Mouse (Mus musculus) limb, embryonic 15.5 days (tissue): ENCODE results near the gene Tor3a. TPM values are rescaled to one million over a fixed set of nuclear protein-coding genes. Genes with fewer than 3 reads are reported as not detected.

ENCODE experiments used
- ATAC-seq: fragments of 200-750 bp; cut with Nextera tagmentation; 2 replicates; pipeline ENCODE4 v1.8.0; 2017; ENCODE audit warnings: low read depth, moderate TSS enrichment; ENCODE audit not compliant: insufficient number of reproducible peaks, low FRiP score, low TSS enrichment
- H3K27ac ChIP-seq: fragments of 300-500 bp; sonication (generic); 2 replicates; pipeline ENCODE4 v1.5.1; 2015; ENCODE audit warnings: moderate library complexity, mild to moderate bottlenecking, inconsistent platforms
- H3K27me3 ChIP-seq: fragments of 300-500 bp; sonication (generic); 2 replicates; pipeline ENCODE4 v1.6.1; 2015; ENCODE audit warnings: inconsistent platforms
- H3K36me3 ChIP-seq: fragments of 300-500 bp; sonication (generic); 2 replicates; pipeline ENCODE4 v1.6.1; 2015; ENCODE audit warnings: inconsistent platforms
- H3K4me1 ChIP-seq: fragments of 300-500 bp; sonication (generic); 2 replicates; pipeline ENCODE4 v1.6.1; 2015; ENCODE audit warnings: inconsistent platforms
- H3K4me2 ChIP-seq: fragments of 300-500 bp; sonication (generic); 2 replicates; pipeline ENCODE4 v1.6.1; 2015; ENCODE audit warnings: mild to moderate bottlenecking, inconsistent platforms
- H3K4me3 ChIP-seq: fragments of 300-500 bp; sonication (generic); 2 replicates; pipeline ENCODE4 v1.5.1; 2015; ENCODE audit warnings: mild to moderate bottlenecking, inconsistent platforms
- H3K9ac ChIP-seq: fragments of 300-500 bp; sonication (generic); 2 replicates; pipeline ENCODE4 v1.6.1; 2015; ENCODE audit warnings: inconsistent platforms
- H3K9me3 ChIP-seq: fragments of 300-500 bp; sonication (generic); 2 replicates; pipeline ENCODE4 v1.6.1; 2016; ENCODE audit warnings: inconsistent platforms
- WGBS: fragments of 180-500 bp; shearing (Covaris S2); methylation state at CpG from one replicate; pipeline ENCODE4 v1.1.7; 2015; 5-methylcytosine and 5-hydroxymethylcytosine counted together
- polyA plus RNA-seq: library from polyadenylated mRNA; unstranded; fragments of >200 nt; fragmentation: Nextera tagmentation; extraction: Ambion mirVana; gene quantifications from 2 replicates; pipeline ENCODE4 v1.2.1, GENCODE M21; 2015

The Tor3a gene
- polyA plus RNA-seq, 1 experiment from 2014 or later, result 13.9 TPM

DNA sequence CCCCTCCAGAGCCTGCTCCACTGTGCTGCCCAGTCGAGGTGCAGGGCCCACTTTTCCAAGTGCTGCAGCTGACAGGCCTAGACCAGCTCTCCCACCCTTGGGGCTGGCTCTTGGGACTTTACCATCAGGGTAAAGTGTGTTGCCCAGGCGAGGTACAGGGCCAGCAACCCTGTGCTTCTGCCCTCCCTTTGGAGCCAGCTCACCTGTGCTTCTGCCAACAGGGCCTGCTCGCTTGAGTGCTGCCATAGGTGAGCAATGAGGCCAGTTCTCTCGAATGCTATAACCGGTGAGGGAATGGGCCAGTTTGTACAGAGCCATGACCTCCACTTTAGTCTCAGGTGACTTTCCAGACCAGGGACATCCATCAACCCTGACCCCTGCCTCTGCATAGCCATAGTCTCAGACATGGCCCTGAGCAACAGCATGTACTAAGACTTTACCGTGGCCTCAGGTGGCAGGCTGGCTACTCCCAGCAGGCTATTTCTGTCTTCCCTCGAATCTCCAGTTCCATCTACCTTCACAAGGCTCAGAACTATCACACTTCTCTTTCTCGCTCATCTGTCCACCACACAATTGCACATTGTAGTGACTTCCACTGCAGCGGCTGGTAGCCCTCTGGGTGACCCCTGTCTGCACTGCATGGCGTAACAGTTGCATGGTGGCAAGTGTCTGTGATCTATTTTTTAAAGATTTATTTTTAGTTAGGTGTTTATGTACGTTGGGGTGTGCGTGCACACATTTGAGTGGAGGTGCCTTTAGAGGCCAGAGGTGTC is 68.9 kb downstream of the Tor3a start:
- Histone ChIP-seq H3K36me3 (no peaks in the 10 kb centered on the region), H3K4me2 (no peak overlapping the region), H3K4me1 (0 out of 2 replicates have a peak, but pooled peaks cover 8% of the 10 kb centered on the region), H3K9ac (no peak overlapping the region), H3K4me3 (no peak overlapping the region), H3K9me3 (no peaks in the 10 kb centered on the region), H3K27ac (no peak overlapping the region), H3K27me3 (no peaks in the 10 kb centered on the region)
- no peak for ATAC-seq
- WGBS, result 71% methylated on average over 12 of the region's 12 CpGs

Other genes starting within 250 kb of the Tor3a start
- gene Soat1, start 200.0 kb downstream of the Tor3a start, polyA plus RNA-seq, result 23.6 and 26.0 TPM in 2 replicates
- gene Gm10031, start 150.3 kb downstream of the Tor3a start, polyA plus RNA-seq, result 0.12 and 0.44 TPM in 2 replicates
- 3.6 and 3.9 TPM in 2 replicates for gene Abl2, start 115.6 kb downstream of the Tor3a start, polyA plus RNA-seq
- gene Fam20b, start 44.7 kb upstream of the Tor3a start, polyA plus RNA-seq, result 28.8 and 32.5 TPM in 2 replicates
- 90.5 and 96.3 TPM in 2 replicates for gene Angptl1, start 164.2 kb upstream of the Tor3a start, polyA plus RNA-seq